Comparison of ENCODE assay signal across 27 mouse cellular contexts in the genomic region with DNA sequence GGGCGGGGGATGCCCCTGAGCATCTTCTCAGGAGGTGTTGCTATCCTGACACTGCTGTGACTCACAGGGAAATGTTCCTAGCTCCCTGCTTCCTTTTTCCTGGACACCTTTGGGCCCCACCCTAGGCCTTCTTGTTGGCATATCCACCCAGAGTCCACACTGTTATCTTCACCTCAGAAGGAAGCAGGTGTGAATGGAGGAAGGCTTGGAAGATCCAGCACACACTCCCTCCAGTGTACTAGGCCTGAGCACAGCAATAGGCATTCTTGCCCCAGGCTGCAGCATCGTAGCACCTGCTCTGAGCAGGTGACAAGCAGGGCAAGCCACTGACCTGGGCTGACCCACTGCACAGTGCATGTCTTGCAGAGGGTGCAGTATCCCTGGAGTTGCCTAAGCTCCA.
DNase-seq lines count a peak whose midpoint lies in the region; ATAC-seq lines count a peak whose summit lies in the region.
"Had no signal": no experiment of that assay in that cellular context is flagged by ENCODE, and none has a peak within 500 bp of the region (broad histone marks: within the 10 kb centered on the region; RNA-seq: fewer than 3 reads in every experiment).

No protein-coding gene starts in this region.

- H3K9ac ChIP-seq in heart, embryonic 14.5 days (ENCODE audit: low read length), result no peak overlapping the region
- no peak overlapping the region for H3K9ac ChIP-seq in heart, embryonic 11.5 days (ENCODE audit: low read depth, low read length)
- H3K9ac ChIP-seq in midbrain, embryonic 14.5 days (replicated peaks; ENCODE audit: low read length), result no peak overlapping the region
- no peak overlapping the region for H3K9ac ChIP-seq in stomach, embryonic 14.5 days (replicated peaks; ENCODE audit: low read depth, low read length)
- H3K9ac ChIP-seq: forebrain, postnatal 0 days; heart, embryonic 13.5 days; hindbrain, embryonic 14.5 days; liver, embryonic 14.5 days; neural tube, embryonic 12.5 days had no signal

- no peaks in the 10 kb centered on the region for H3K9me3 ChIP-seq in heart, embryonic 14.5 days (ENCODE audit: control insufficient read depth, low read length)
- H3K9me3 ChIP-seq in heart, embryonic 11.5 days (replicated peaks; ENCODE audit: control insufficient read depth, low read length), result no peaks in the 10 kb centered on the region
- no peaks in the 10 kb centered on the region for H3K9me3 ChIP-seq in midbrain, embryonic 10.5 days (replicated peaks)
- H3K9me3 ChIP-seq in midbrain, embryonic 14.5 days (ENCODE audit: control insufficient read depth, low read length), result no peaks in the 10 kb centered on the region
- no peaks in the 10 kb centered on the region for H3K9me3 ChIP-seq in stomach, embryonic 14.5 days (ENCODE audit: control insufficient read depth, low read depth, low read length)
- H3K9me3 ChIP-seq: forebrain, embryonic 10.5 days; G1E; heart, embryonic 13.5 days; neural tube, embryonic 12.5 days had no signal

- DNase-seq in midbrain, embryonic 10.5 days (ENCODE audit: low spot score), result no peak
- DNase-seq in midbrain, embryonic 14.5 days, result no peak
- no peak for DNase-seq in spleen, postnatal 10 days (ENCODE audit: low spot score in 2 of 2)
- DNase-seq in layer of hippocampus, adult 9-10 months (ENCODE audit: low spot score), result no peak
- DNase-seq: adrenal gland, adult 8-10 months; cerebellum, adult 2 months; cerebellum, postnatal 14 days; forebrain, postnatal 0 days; heart, adult 2 months; heart, postnatal 14 days; kidney, adult 8-10 months; kidney, postnatal 10 days; lung, adult 2 months; lung, postnatal 14 days; right cerebral cortex, adult 18-20 months had no signal

- H3K4me1 ChIP-seq in heart, embryonic 14.5 days (ENCODE audit: control insufficient read depth in 2 of 2, insufficient read depth in 2 of 2, low read length in 2 of 2), result peaks cover 5 to 8% of the 10 kb centered on the region in 2 experiments; a peak in 3 of 4 replicates
- H3K4me1 ChIP-seq in heart, embryonic 11.5 days (ENCODE audit: control insufficient read depth, insufficient read depth, low read length), result no peaks in the 10 kb centered on the region
- H3K4me1 ChIP-seq in midbrain, embryonic 10.5 days, result peaks cover 5% of the 10 kb centered on the region; the same call in 1 of the 2 replicates
- H3K4me1 ChIP-seq in midbrain, embryonic 14.5 days (ENCODE audit: control insufficient read depth, insufficient read depth, low read length), result no peaks in the 10 kb centered on the region
- H3K4me1 ChIP-seq in stomach, embryonic 14.5 days (ENCODE audit: control insufficient read depth, insufficient read depth, low read length), result peaks cover 6% of the 10 kb centered on the region
- H3K4me1 ChIP-seq: neural tube, embryonic 12.5 days had no signal

- no peak overlapping the region for H3K27ac ChIP-seq in heart, embryonic 14.5 days (replicated peaks in 1 of 2; ENCODE audit: control insufficient read depth in 1 of 2, insufficient read depth in 1 of 2, low read depth in 2 of 2, low read length in 2 of 2)
- no peak overlapping the region for H3K27ac ChIP-seq in heart, embryonic 11.5 days (ENCODE audit: low read depth, low read length)
- H3K27ac ChIP-seq in midbrain, embryonic 10.5 days (replicated peaks), result peak overlapping the region; percentile 55
- no peak overlapping the region for H3K27ac ChIP-seq in midbrain, embryonic 14.5 days (replicated peaks; ENCODE audit: low read depth, low read length)
- H3K27ac ChIP-seq in stomach, embryonic 14.5 days (ENCODE audit: low read length), result no peak overlapping the region
- H3K27ac ChIP-seq: forebrain, embryonic 10.5 days; heart, adult 2 months; heart, embryonic 13.5 days; hindbrain, embryonic 14.5 days; left cerebral cortex, adult 2 months; liver, embryonic 14.5 days; neural tube, embryonic 12.5 days had no signal

- 0 out of 2 replicates have a peak, but pooled peaks have one; percentile 13 for ATAC-seq in heart, embryonic 14.5 days (ENCODE audit: insufficient number of reproducible peaks, insufficient read depth, low FRiP score, low read depth)
- ATAC-seq in heart, embryonic 11.5 days (replicated peaks; ENCODE audit: insufficient number of reproducible peaks, low FRiP score, low TSS enrichment), result no peak
- ATAC-seq in midbrain, embryonic 14.5 days (ENCODE audit: low FRiP score, low TSS enrichment), result no peak
- ATAC-seq in stomach, embryonic 14.5 days (ENCODE audit: insufficient number of reproducible peaks, insufficient read depth, low FRiP score, low read depth), result peak; percentile 16; the same call in 1 of the 2 replicates
- ATAC-seq: forebrain, postnatal 0 days had no signal

- no peaks in the 10 kb centered on the region for H3K36me3 ChIP-seq in heart, embryonic 14.5 days (ENCODE audit: control insufficient read depth, insufficient read depth, low read length)
- H3K36me3 ChIP-seq in heart, embryonic 11.5 days (ENCODE audit: control insufficient read depth, insufficient read depth, low read length), result no peaks in the 10 kb centered on the region
- no peaks in the 10 kb centered on the region for H3K36me3 ChIP-seq in midbrain, embryonic 10.5 days
- H3K36me3 ChIP-seq in midbrain, embryonic 14.5 days (ENCODE audit: control insufficient read depth, insufficient read depth, low read length), result no peaks in the 10 kb centered on the region
- H3K36me3 ChIP-seq in stomach, embryonic 14.5 days (ENCODE audit: control insufficient read depth, insufficient read depth, low read length), result no peaks in the 10 kb centered on the region
- H3K36me3 ChIP-seq: forebrain, embryonic 10.5 days; G1E; heart, embryonic 13.5 days; neural tube, embryonic 12.5 days had no signal

- no peak overlapping the region for H3K4me2 ChIP-seq in heart, embryonic 14.5 days (ENCODE audit: low read length)
- H3K4me2 ChIP-seq in heart, embryonic 11.5 days, result no peak overlapping the region
- no peak overlapping the region for H3K4me2 ChIP-seq in midbrain, embryonic 14.5 days (ENCODE audit: low read length)
- H3K4me2 ChIP-seq in stomach, embryonic 14.5 days (replicated peaks; ENCODE audit: low read depth, low read length), result no peak overlapping the region
- H3K4me2 ChIP-seq: heart, embryonic 13.5 days; hindbrain, embryonic 14.5 days; midbrain, embryonic 11.5 days; neural tube, embryonic 12.5 days had no signal

- no peaks in the 10 kb centered on the region for H3K27me3 ChIP-seq in heart, embryonic 14.5 days (ENCODE audit: control insufficient read depth, insufficient read depth, low read length)
- no peaks in the 10 kb centered on the region for H3K27me3 ChIP-seq in heart, embryonic 11.5 days (ENCODE audit: control insufficient read depth, insufficient read depth, low read length)
- H3K27me3 ChIP-seq in midbrain, embryonic 10.5 days (ENCODE audit: low read depth, poor library complexity, severe bottlenecking), result peaks cover 5% of the 10 kb centered on the region
- no peaks in the 10 kb centered on the region for H3K27me3 ChIP-seq in midbrain, embryonic 14.5 days (ENCODE audit: control insufficient read depth, insufficient read depth, low read length)
- H3K27me3 ChIP-seq in stomach, embryonic 14.5 days (ENCODE audit: control insufficient read depth, insufficient read depth, low read length), result no peaks in the 10 kb centered on the region
- H3K27me3 ChIP-seq: neural tube, embryonic 12.5 days had no signal

- 85% methylated on average over 2 of the region's 2 CpGs for WGBS in heart, embryonic 14.5 days
- WGBS in heart, embryonic 11.5 days (ENCODE audit: insufficient replicate concordance), result 86% methylated on average over 2 of the region's 2 CpGs
- 96% methylated on average over 2 of the region's 2 CpGs for WGBS in midbrain, embryonic 10.5 days
- WGBS in midbrain, embryonic 14.5 days, result 86% methylated on average over 2 of the region's 2 CpGs
- WGBS in stomach, embryonic 14.5 days, result 78% methylated on average over 2 of the region's 2 CpGs

- H3K4me3 ChIP-seq in heart, embryonic 14.5 days (ENCODE audit: control insufficient read depth in 1 of 2, insufficient read depth in 1 of 2, low read depth in 1 of 2, low read length in 2 of 2), result no peak overlapping the region
- no peak overlapping the region for H3K4me3 ChIP-seq in heart, embryonic 11.5 days (ENCODE audit: low read depth, low read length)
- H3K4me3 ChIP-seq in midbrain, embryonic 10.5 days, result no peak overlapping the region
- H3K4me3 ChIP-seq in midbrain, embryonic 14.5 days (replicated peaks; ENCODE audit: low read depth, low read length), result no peak overlapping the region
- no peak overlapping the region for H3K4me3 ChIP-seq in stomach, embryonic 14.5 days (ENCODE audit: low read depth, low read length)
- H3K4me3 ChIP-seq: forebrain, embryonic 10.5 days; heart, adult 2 months; heart, embryonic 13.5 days; left cerebral cortex, adult 2 months; myocyte; neural tube, embryonic 12.5 days had no signal

Comparison
In these comparisons a context has a peak if more than half of its experiments do, and no peak if none do; other contexts are left out.
1. ATAC-seq: peak in heart, embryonic 14.5 days (single experiment) and stomach, embryonic 14.5 days (single experiment); none in heart, embryonic 11.5 days (single experiment) and midbrain, embryonic 14.5 days (single experiment).